Mouse (Mus musculus) embryonic fibroblast, embryonic 13.5 days (primary cell): ENCODE results near the gene Syndig1.

ENCODE experiments used
- CTCF ChIP-seq: IDR thresholded peaks from 2 replicates; pipeline ENCODE4 v1.5.1; 2011; ENCODE audit warnings: mild to moderate bottlenecking, control low read depth, low read length, moderate library complexity, borderline replicate concordance; ENCODE audit not compliant: insufficient read depth
- POLR2A ChIP-seq: IDR thresholded peaks from 2 replicates; pipeline ENCODE4 v1.6.1; 2011; ENCODE audit warnings: low read depth, mild to moderate bottlenecking, control low read depth, low read length, moderate library complexity

- TF ChIP-seq CTCF: no peak
- TF ChIP-seq POLR2A: no peak
Measured at GRCm38 (mm10) chr2:149900606-149901005, 71.6 kb downstream of the Syndig1 start.
